ENCODE assay signal across 7 mouse cellular contexts in the genomic region with DNA sequence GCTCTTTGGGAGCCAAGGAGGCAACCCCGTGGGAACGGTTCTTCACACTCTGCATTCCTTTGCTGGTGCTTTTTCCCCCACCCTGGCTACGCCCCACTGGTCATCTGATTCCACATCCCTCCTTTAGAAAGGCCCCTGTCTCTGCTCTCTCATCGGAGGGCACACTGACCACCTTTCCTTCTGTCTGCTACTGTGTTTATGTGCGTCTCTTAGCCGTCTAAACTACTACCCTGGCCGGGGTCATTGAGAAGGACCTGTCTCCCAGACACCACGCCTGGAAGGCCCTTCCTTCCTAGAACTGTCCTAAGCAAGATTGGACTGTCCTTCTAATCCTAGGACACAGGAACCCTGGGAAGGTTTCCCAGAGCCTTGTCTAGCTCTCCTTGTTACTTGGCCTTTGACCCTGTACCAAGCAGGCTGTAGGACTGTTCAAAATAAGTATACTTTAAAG. TPM values are rescaled to one million over a fixed set of nuclear protein-coding genes. Genes with fewer than 3 reads are reported as not detected.
DNase-seq lines count a peak whose midpoint lies in the region; ATAC-seq and TF ChIP-seq lines count a peak whose summit lies in the region.

No protein-coding gene starts in this region.

- H3K4me1 ChIP-seq in testis, adult 2 months (ENCODE audit: control insufficient read depth, insufficient read depth, low read length) = peaks cover 8% of the 10 kb centered on the region
- H3K4me1 ChIP-seq in midbrain, embryonic 16.5 days (ENCODE audit: control insufficient read depth, insufficient read depth, low read length) = peaks cover 26% of the 10 kb centered on the region

- peak overlapping the region; percentile 95 for H3K9ac ChIP-seq in midbrain, embryonic 16.5 days (ENCODE audit: low read depth, low read length)

- no peaks in the 10 kb centered on the region for H3K36me3 ChIP-seq in testis, adult 2 months (ENCODE audit: control insufficient read depth, insufficient read depth, low read length)
- no peaks in the 10 kb centered on the region for H3K36me3 ChIP-seq in midbrain, embryonic 16.5 days (ENCODE audit: control insufficient read depth, insufficient read depth, low read length)

- no peak; the same call in 1 of the 2 replicates for ATAC-seq in midbrain, embryonic 16.5 days

- DNase-seq in testis, postnatal 14 days (ENCODE audit: low spot score) = no peak
- DNase-seq in forelimb bud, embryonic 11.5 days (ENCODE audit: low read depth, low spot score) = peak; percentile 27
- peak; percentile 33 to 47 for DNase-seq in kidney, postnatal 25 days
- no peak for DNase-seq in ovary, postnatal 14 days (ENCODE audit: low spot score)
- DNase-seq in urinary bladder, postnatal 14 days (ENCODE audit: low spot score) = no peak

- 7% methylated on average over 8 of the region's 8 CpGs for whole genome bisulfite sequencing in midbrain, embryonic 16.5 days

- H3K27ac ChIP-seq in testis, adult 2 months (ENCODE audit: control insufficient read depth, insufficient read depth, low read depth, low read length) = peak overlapping the region; percentile 62; the same call in 1 of the 2 replicates
- H3K27ac ChIP-seq in midbrain, embryonic 16.5 days (ENCODE audit: low read length) = no peak overlapping the region

- TF ChIP-seq CTCF in testis, adult 2 months (IDR thresholded peaks at IDR 0.05; ENCODE audit: control insufficient read depth, insufficient read depth, insufficient replicate concordance, low read depth, low read length) = no peak

- TF ChIP-seq POLR2A in testis, adult 2 months (IDR thresholded peaks at IDR 0.05; ENCODE audit: control insufficient read depth, low read depth, low read length) = no peak

- peak overlapping the region; percentile 82 for H3K4me3 ChIP-seq in testis, adult 2 months (ENCODE audit: control insufficient read depth, low read depth, low read length)
- peak overlapping the region; percentile 80 for H3K4me3 ChIP-seq in midbrain, embryonic 16.5 days (ENCODE audit: low read depth, low read length)

- peak overlapping the region; percentile 57 for H3K4me2 ChIP-seq in midbrain, embryonic 16.5 days (ENCODE audit: low read length)

- no peaks in the 10 kb centered on the region for H3K27me3 ChIP-seq in testis, adult 2 months (ENCODE audit: control insufficient read depth, insufficient read depth, low read length)
- no peaks in the 10 kb centered on the region for H3K27me3 ChIP-seq in midbrain, embryonic 16.5 days (ENCODE audit: control insufficient read depth, insufficient read depth, low read depth, low read length)

- H3K9me3 ChIP-seq in midbrain, embryonic 16.5 days (replicated peaks; ENCODE audit: control insufficient read depth, low read length, poor library complexity, severe bottlenecking) = no peaks in the 10 kb centered on the region

RNA-seq across cellular contexts. Expression of a gene that starts 1.1 kb away (rescaled TPM):
- polyA plus RNA-seq in testis, adult 2 months (2012; rRNA removed) = 13.8 and 14.0 TPM in 2 replicates
- 25.7 and 28.1 TPM in 2 replicates for polyA plus RNA-seq in midbrain, embryonic 16.5 days (2015; fragmentation: Nextera tagmentation; extraction: Ambion mirVana)

RNA-seq across cellular contexts. Expression of a gene that starts 42.3 kb away (rescaled TPM):
- polyA plus RNA-seq in testis, adult 2 months (2012; rRNA removed) = 0.07 and 0.12 TPM in 2 replicates
- polyA plus RNA-seq in midbrain, embryonic 16.5 days (2015; fragmentation: Nextera tagmentation; extraction: Ambion mirVana) = 0.40 and 0.54 TPM in 2 replicates

RNA-seq across cellular contexts. Expression of a gene that starts 55.0 kb away (rescaled TPM):
- 2.3 and 2.4 TPM in 2 replicates for polyA plus RNA-seq in testis, adult 2 months (2012; rRNA removed)
- polyA plus RNA-seq in midbrain, embryonic 16.5 days (2015; fragmentation: Nextera tagmentation; extraction: Ambion mirVana) = 18.8 and 25.1 TPM in 2 replicates

Comparison
In these comparisons a context has a peak if more than half of its experiments do, and no peak if none do; other contexts are left out.
1. DNase-seq: peak in forelimb bud, embryonic 11.5 days (single experiment) and kidney, postnatal 25 days (2 of 2); none in testis, postnatal 14 days (single experiment), ovary, postnatal 14 days (single experiment) and urinary bladder, postnatal 14 days (single experiment).